Mouse (Mus musculus) forebrain, embryonic 13.5 days (tissue): ENCODE results near the gene Ccnb2. TPM values are rescaled to one million over a fixed set of nuclear protein-coding genes. Genes with fewer than 3 reads are reported as not detected.
A peak's percentile ranks its signal among the peaks of the same experiment; 100 is the strongest.

ENCODE experiments used
- ATAC-seq: fragments of 200-750 bp; cut with Nextera tagmentation; 2 replicates; pipeline ENCODE4 v1.8.0; 2017
- H3K27ac ChIP-seq: fragments of 300-500 bp; sonication (generic); 2 replicates; pipeline ENCODE4 v1.5.1; 2015; ENCODE audit warnings: inconsistent platforms, mild to moderate bottlenecking, moderate library complexity
- H3K27me3 ChIP-seq: fragments of 300-500 bp; sonication (generic); 2 replicates; pipeline ENCODE4 v1.6.1; 2015; ENCODE audit warnings: mild to moderate bottlenecking, inconsistent platforms
- H3K36me3 ChIP-seq: fragments of 300-500 bp; sonication (generic); 2 replicates; pipeline ENCODE4 v1.6.1; 2015; ENCODE audit warnings: mild to moderate bottlenecking, inconsistent platforms; ENCODE audit not compliant: poor library complexity, severe bottlenecking
- H3K4me1 ChIP-seq: fragments of 300-500 bp; sonication (generic); 2 replicates; pipeline ENCODE4 v1.6.1; 2015; ENCODE audit warnings: inconsistent platforms
- H3K4me2 ChIP-seq: fragments of 300-500 bp; sonication (generic); 2 replicates; pipeline ENCODE4 v1.6.1; 2015; ENCODE audit warnings: inconsistent platforms, mild to moderate bottlenecking, moderate library complexity
- H3K4me3 ChIP-seq: fragments of 300-500 bp; sonication (generic); 2 replicates; pipeline ENCODE4 v1.5.1; 2015; ENCODE audit warnings: mild to moderate bottlenecking, inconsistent platforms
- H3K9ac ChIP-seq: fragments of 300-500 bp; sonication (generic); 2 replicates; pipeline ENCODE4 v1.6.1; 2015; ENCODE audit warnings: mild to moderate bottlenecking, inconsistent platforms
- H3K9me3 ChIP-seq: fragments of 300-500 bp; sonication (generic); replicated peaks from 2 replicates; pipeline ENCODE4 v1.6.1; 2016; ENCODE audit warnings: inconsistent platforms
- WGBS: fragments of 180-500 bp; shearing (Covaris S2); methylation state at CpG from one replicate; pipeline ENCODE4 v1.1.7; 2015; 5-methylcytosine and 5-hydroxymethylcytosine counted together
- microRNA-seq: library from miRNA; unstranded; fragments of <30 nt; microRNA quantifications from one replicate; pipeline ENCODE4, GENCODE M21; 2016
- polyA plus RNA-seq: library from polyadenylated mRNA; unstranded; fragments of >200 nt; fragmentation: Nextera tagmentation; extraction: Ambion mirVana; gene quantifications from 2 replicates; pipeline ENCODE4 v1.2.1, GENCODE M21; 2015

Ccnb2 gene
- polyA plus RNA-seq, 1 experiment from 2014 or later, result 142 TPM

DNA sequence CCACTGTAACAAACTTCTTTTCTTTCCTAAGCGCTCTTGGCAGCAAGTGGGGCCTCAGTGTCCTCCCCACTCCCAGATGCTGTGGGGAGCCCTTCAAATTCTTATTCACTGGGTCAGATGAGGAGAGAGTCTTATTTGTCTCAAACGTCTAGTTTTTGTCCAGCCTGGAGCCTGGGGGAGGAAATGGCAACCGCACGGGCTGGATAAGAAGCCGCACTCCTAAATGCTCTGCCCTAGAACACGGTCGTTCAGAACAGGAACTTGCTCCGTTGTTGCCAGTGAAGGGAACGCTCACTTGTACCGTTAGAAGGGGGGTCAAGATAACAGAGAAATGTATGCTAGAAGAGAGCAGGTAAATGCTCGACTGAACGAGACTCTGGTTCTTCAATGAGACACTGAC lies 39.3 kb downstream of the Ccnb2 start:
- no peak overlapping the region for H3K4me3 ChIP-seq
- H3K27ac ChIP-seq, result no peak overlapping the region
- 85% methylated on average over 12 of the region's 12 CpGs for WGBS
- no peaks in the 10 kb centered on the region for H3K9me3 ChIP-seq
- H3K4me2 ChIP-seq, result no peak overlapping the region
- H3K4me1 ChIP-seq, result no peaks in the 10 kb centered on the region
- no peak for ATAC-seq
- H3K27me3 ChIP-seq, result no peaks in the 10 kb centered on the region
- H3K36me3 ChIP-seq, result 0 out of 2 replicates have a peak, but pooled peaks cover 5% of the 10 kb centered on the region
- H3K9ac ChIP-seq, result no peak overlapping the region

DNA sequence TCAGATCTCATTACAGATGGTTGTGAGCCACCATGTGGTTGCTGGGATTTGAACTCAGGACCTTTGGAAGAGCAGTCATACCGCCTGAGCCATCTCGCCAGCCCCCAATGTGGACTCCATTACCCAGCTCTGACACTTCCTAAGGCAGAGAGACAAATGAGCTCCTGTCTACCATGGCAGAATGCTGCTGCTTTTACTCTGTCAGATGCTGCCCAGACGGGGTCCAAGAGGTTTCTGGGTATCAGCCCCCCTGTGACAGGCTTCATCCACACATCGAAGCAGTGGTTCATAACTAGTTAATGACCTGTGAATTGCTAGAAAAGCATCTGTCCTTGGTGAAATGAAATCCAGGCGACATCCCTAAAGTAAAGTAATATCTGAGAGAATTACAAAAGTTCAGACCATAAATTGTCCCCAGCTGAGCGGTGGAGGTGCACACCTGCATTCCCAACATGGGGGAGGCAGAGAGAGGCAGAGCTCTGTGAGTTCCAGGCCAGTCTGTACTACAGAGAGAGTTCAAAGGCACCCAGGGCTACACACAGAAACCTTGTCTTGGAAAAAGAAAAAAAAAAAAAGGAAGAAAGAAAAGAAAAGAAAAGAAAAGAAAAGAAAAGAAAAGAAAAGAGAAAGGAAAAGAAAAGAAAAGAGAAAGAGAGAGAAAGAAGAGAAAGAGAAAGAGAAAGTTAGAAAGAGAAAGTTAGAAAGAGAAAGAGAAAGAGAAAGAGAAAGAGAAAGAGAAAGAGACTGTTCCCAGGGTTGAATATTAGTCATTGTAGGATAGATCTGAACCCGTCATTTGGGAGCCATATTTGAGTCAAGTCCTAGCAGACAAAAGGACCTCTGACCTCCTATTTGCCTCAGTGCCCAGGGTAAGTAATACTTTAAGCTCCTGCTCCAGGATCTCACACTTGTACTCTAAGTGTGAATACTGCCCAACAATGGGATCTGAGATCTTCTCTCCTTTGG lies 41.6 kb downstream of the Ccnb2 start:
- H3K9ac ChIP-seq, result no peak overlapping the region
- H3K36me3 ChIP-seq, result 0 out of 2 replicates have a peak, but pooled peaks cover 1% of the 10 kb centered on the region
- ATAC-seq, result no peak
- no peak overlapping the region for H3K4me2 ChIP-seq
- H3K27ac ChIP-seq, result no peak overlapping the region
- H3K4me3 ChIP-seq, result no peak overlapping the region
- H3K9me3 ChIP-seq, result no peaks in the 10 kb centered on the region
- 87% methylated on average over 7 of the region's 7 CpGs for WGBS
- H3K4me1 ChIP-seq, result no peaks in the 10 kb centered on the region
- no peaks in the 10 kb centered on the region for H3K27me3 ChIP-seq

DNA sequence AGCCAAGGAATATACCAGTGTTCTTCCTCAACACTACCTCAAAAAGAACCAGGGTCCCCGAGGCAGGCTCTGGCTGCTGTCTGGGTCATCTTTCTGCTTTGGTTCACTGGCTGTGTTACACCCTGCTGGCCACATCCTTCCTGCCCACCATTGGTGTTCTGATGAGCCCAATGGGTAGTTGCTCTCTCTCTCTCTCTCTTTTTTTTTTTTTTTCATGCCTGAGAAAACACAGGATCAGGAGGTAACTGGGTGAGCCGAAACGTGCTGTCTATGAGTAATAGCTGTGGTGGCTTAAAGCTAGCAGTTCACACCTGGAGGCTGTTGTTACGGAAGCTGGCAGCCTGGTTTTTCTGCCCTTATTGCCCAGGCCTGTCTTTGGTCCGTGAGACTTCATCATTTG lies 49.7 kb downstream of the Ccnb2 start:
- H3K4me1 ChIP-seq, result no peaks in the 10 kb centered on the region
- no peak for ATAC-seq
- H3K4me2 ChIP-seq, result no peak overlapping the region
- no peak overlapping the region for H3K27ac ChIP-seq
- H3K36me3 ChIP-seq, result peaks cover 8% of the 10 kb centered on the region; the same call in 1 of the 2 replicates
- no peak overlapping the region for H3K9ac ChIP-seq
- no peaks in the 10 kb centered on the region for H3K27me3 ChIP-seq
- 72% methylated on average over 5 of the region's 5 CpGs for WGBS
- H3K9me3 ChIP-seq, result no peaks in the 10 kb centered on the region
- no peak overlapping the region for H3K4me3 ChIP-seq

DNA sequence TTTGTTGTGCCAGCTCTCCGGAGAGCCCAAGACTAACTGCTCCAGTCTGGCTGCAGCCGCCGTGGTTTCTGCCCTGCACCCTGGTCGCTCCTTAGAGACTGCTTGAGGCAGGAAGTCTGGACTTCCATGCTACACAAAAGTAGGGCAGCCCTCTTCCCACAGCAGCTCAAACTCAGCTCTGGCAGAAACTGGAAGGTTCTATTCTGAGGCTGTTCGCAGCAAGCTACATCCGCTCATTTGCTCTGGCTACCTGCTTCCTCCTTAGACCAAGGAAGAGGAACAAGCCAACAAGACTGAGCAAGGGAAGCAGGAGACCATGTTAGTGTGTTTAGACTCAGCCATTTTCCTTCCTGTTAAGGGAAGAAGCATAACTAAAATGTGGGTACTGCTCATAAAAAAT lies 54.4 kb downstream of the Ccnb2 start:
- no peak overlapping the region for H3K9ac ChIP-seq
- H3K4me1 ChIP-seq, result no peaks in the 10 kb centered on the region
- no peak for ATAC-seq
- no peak overlapping the region for H3K4me3 ChIP-seq
- 92% methylated on average over 6 of the region's 6 CpGs for WGBS
- no peaks in the 10 kb centered on the region for H3K9me3 ChIP-seq
- peaks cover 13% of the 10 kb centered on the region; the same call in 1 of the 2 replicates for H3K36me3 ChIP-seq
- no peaks in the 10 kb centered on the region for H3K27me3 ChIP-seq
- H3K4me2 ChIP-seq, result no peak overlapping the region
- no peak overlapping the region for H3K27ac ChIP-seq

DNA sequence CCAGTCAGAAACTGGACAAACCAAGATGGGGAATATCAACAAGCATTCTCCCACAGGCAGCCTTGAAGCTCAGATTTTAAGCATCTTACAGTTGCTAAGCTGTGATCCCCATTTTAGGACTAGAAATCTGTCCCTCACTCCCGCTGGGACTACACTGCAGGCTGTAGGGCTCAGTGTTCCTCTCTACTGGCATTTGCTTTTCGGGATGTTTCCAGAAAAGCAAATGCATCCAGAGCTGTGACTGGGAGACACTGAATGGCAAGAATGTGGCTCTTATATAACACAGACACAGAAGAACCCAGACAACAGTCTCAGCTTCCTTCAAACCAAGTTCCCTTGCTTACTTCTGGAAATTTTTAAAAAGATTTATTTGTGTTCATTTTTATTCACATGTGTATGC lies 55.4 kb downstream of the Ccnb2 start:
- no peak overlapping the region for H3K4me3 ChIP-seq
- no peak overlapping the region for H3K9ac ChIP-seq
- H3K36me3 ChIP-seq, result peaks cover 13% of the 10 kb centered on the region; the same call in 1 of the 2 replicates
- no peaks in the 10 kb centered on the region for H3K9me3 ChIP-seq
- no peaks in the 10 kb centered on the region for H3K27me3 ChIP-seq
- H3K4me2 ChIP-seq, result no peak overlapping the region
- 92% methylated on average over 2 of the region's 2 CpGs for WGBS
- H3K27ac ChIP-seq, result no peak overlapping the region
- ATAC-seq, result no peak
- H3K4me1 ChIP-seq, result no peaks in the 10 kb centered on the region

DNA sequence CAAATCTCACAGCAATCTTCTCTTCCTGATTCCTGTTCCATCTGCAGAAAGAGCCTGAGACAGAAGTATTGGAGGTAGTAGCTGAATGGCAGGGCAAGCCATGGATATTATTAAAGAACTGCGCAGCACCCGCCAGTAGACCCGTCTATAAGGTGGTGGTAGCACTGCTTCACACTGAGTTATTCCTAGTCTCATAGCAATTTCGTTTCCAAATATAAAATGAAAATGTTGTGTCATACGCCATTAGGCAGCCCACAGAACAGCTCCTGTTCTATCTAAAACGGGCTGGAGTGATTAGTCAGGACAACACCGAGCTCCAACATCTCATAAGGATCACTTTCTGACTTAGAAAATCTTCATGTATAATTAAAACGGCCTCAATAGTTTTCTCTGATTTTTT lies 56.6 kb downstream of the Ccnb2 start:
- Histone ChIP-seq H3K4me3 (no peak overlapping the region), H3K27ac (no peak overlapping the region), H3K36me3 (peaks cover 12% of the 10 kb centered on the region; the same call in 1 of the 2 replicates), H3K9ac (no peak overlapping the region), H3K4me1 (no peaks in the 10 kb centered on the region), H3K27me3 (no peaks in the 10 kb centered on the region), H3K4me2 (no peak overlapping the region), H3K9me3 (no peaks in the 10 kb centered on the region)
- ATAC-seq, result no peak
- 93% methylated on average over 8 of the region's 8 CpGs for WGBS

DNA sequence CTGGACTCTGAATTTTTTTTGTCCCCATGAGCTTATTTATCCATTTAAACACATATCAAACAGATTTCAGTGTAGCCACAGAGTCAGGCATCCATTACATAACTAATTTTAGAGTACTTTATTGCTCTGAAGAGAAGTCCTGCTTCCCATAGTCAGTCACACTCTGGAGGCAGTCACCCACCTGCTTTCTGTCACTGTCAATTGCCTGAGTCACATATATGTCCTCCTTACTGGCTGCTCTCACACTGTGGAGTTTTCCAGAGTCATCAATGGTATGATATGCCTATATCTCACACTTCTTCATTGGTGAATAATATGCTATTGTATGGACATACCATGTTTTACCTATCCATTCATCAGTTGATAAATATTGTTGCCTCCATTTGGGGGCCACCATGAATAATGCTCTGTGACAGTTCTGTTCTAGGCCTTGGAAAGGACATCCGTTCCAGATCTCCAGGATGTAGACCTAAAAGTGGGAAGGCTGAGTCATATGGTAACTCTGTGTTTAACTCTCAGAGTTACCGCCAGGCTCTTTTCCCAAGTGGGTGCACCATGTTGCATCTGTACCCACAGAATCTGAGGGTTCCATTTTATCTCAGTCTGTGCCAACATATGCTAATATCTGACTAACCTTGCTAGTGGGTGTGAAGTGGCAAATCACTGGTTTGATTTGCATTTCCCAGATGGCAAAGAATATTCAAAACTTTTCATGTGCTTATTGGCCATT lies 61.8 kb downstream of the Ccnb2 start:
- Histone ChIP-seq H3K9ac (no peak overlapping the region), H3K27me3 (no peaks in the 10 kb centered on the region), H3K4me3 (no peak overlapping the region), H3K4me1 (no peaks in the 10 kb centered on the region), H3K4me2 (no peak overlapping the region), H3K9me3 (peaks cover 6% of the 10 kb centered on the region), H3K27ac (no peak overlapping the region), H3K36me3 (peaks cover 7% of the 10 kb centered on the region; the same call in 1 of the 2 replicates)
- WGBS, result 96% methylated on average over 2 of the region's 2 CpGs
- no peak for ATAC-seq

Small RNA genes within 50 kb of the gene (microRNA-seq; reads per million reads assigned to microRNA genes)
- 11.8 reads per million, percentile 25 among the genes with 10 or more reads in this experiment for gene Mir5626

Other genes starting within 250 kb of the Ccnb2 start
- gene Myo1e, start 214.2 kb downstream of the Ccnb2 start, polyA plus RNA-seq, result 5.1 and 6.9 TPM in 2 replicates
- 35.1 and 35.7 TPM in 2 replicates for gene Rnf111, start 82.2 kb upstream of the Ccnb2 start, polyA plus RNA-seq
- gene Sltm, start 121.2 kb upstream of the Ccnb2 start, polyA plus RNA-seq, result 72.7 and 73.5 TPM in 2 replicates
- 0.11 and 0.15 TPM in 2 replicates for gene Gm10642, start 234.7 kb upstream of the Ccnb2 start, polyA plus RNA-seq
- 10.2 and 10.9 TPM in 2 replicates for gene Mindy2, start 235.6 kb upstream of the Ccnb2 start, polyA plus RNA-seq